Mouse (Mus musculus): Measurements from ENCODE around the gene Kcnj5. TPM values are rescaled to one million over a fixed set of nuclear protein-coding genes. Genes with fewer than 3 reads are reported as not detected.

Gene Kcnj5
- not detected for total RNA-seq (2021)
- long read RNA-seq, experiment 1, result 0 reads
- long read RNA-seq, experiment 2, result 0 reads

DNA sequence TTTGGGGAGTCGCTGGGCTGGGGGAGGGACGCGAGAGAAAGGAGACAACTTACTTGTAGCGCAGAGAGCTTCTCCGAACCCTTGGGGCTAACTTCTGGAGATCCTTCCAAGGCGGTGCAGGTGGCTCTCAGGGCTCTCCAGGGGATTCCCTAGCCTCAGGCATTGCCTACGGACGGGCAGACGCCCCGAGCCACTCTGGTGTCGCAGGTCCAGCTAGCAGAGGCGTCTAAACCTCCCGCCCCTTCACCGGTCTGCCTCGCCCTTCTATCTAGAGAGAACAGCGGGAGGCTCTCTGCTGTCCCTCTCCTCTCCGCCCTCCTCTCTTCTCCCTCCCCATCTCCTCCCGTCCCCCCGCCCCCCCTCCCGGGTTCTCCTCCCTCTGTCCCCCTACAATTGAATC is at the start of gene Kcnj5:
Kcnj5 (minus strand) TSS at position 300 of the 400 bp plus-strand sequence.
- DNase-seq (ENCODE audit: low spot score in 2 of 2), result no peak

GRCm38 (mm10) chr9:32392716-32393115 is 48.6 kb upstream of the Kcnj5 start:
- DNase-seq (ENCODE audit: low spot score in 2 of 2), result no peak

- DNase-seq (ENCODE audit: low spot score in 2 of 2), result no peak
These were observed 47.6 kb upstream of the Kcnj5 start for GRCm38 (mm10) chr9:32391701-32392100.

DNA sequence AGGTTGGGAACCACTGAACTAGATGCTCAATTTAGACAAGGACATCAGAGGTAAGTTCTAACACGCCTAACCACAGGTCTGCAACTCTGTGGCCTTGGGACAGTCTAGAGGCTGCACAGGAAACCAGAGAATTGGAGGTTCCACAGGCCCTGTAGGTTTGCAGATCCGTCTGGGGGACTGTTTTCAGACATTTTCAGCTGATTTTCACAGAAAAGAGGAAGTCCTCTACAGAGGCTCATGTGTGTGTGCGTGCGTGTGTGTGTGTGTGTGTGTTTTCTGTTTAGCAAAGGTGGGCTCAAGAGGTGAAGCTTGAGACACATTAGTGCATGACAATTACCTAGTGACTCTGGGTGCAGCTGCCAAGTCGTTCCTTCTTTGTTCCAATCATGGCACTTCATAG is 46.9 kb upstream of the Kcnj5 start:
- DNase-seq (ENCODE audit: low spot score in 2 of 2), result no peak

DNA sequence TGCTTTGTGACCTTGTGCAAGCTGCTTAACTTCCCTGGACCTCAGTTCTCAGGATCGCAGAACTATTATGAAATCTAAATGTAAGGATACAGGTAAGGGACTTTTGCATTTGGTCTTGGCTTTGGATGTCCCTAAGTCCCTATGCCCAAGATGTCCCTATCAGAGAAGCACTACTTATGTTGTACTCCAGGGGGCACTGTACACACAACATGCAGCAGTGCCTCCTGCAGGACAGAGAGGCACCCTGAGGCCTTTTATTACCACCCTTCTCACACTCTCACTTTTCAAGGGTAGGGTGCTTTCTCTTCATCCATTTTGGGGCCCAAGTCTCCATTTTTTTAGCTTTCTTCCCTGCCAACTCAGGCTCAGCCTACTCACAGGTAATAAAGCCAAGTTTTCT is 44.0 kb upstream of the Kcnj5 start:
- no peak for DNase-seq (ENCODE audit: low spot score in 2 of 2)

DNA sequence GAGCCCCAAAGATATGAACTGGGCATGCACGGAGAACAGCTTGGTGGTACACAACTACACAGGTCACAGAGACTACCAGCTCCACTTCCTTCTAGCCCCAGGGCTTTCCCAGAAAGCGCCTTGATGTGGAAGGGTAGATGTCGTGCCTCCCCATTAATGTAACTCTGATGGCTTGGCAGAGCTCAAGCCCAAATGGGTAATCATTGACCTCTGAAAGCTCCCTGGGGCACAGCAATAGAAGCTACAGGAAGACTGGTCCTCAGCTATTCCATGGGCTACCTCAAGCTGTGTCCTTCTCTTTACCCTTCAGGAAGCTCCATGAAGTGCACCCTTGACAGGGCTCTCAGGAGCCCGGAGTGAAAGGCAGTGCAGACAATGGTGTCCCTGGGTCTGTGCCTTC is 40.8 kb upstream of the Kcnj5 start:
- DNase-seq (ENCODE audit: low spot score in 2 of 2), result no peak

DNA sequence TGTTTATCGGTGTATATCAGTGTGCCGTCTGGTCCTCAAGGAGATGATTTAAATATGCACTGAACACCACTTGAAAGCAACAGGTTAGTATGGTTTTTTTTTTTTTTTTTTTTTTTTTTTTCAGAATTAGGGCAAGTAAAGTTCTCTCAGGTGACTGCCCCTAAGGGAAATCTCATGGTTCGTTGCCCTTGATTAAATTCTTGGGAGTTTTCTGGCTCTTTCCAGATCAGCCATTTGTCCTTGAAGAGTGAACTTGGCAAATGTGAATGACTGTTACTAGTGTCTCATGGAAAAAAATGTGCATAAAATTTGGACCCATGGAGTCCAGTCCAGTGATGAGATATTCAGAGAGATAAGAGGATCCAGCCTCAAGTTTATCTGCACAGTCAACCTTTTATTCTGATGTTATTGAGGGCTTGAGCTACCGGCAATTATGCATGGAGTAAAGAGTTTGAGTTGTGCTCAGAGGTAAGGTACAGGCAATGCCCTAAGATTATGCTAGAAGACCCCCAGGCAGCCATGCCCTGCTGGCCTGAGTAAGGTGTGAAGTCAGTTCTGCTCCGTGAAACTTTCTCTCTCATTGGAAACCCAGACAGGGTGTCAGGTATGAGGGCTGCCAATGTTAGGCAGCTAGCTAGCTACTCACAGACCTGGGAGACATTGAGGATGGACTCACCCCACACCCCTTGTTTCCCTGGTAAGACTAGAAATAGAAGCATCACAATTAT is 32.9 kb upstream of the Kcnj5 start:
- no peak for DNase-seq (ENCODE audit: low spot score in 2 of 2)

DNA sequence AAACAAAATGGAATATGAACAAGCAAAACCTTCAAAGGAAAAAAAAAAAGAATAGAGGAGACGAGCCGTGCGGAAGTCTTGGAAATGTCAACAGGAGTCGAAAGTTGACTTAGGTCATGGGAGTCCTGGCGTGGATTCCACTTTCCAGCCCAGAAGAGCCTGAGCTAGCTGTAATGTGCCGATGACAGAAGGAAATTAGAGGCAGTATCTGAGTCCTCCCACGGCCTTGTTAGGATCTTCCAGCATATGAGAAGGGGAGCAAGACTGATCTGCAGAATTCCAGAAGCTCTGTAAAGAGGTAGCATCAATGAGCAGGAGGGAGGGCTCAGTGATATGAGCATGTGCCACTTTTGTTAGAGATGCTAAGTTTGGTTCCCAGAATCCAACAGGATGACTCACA is 31.9 kb upstream of the Kcnj5 start:
- DNase-seq (ENCODE audit: low spot score in 2 of 2), result no peak

DNA sequence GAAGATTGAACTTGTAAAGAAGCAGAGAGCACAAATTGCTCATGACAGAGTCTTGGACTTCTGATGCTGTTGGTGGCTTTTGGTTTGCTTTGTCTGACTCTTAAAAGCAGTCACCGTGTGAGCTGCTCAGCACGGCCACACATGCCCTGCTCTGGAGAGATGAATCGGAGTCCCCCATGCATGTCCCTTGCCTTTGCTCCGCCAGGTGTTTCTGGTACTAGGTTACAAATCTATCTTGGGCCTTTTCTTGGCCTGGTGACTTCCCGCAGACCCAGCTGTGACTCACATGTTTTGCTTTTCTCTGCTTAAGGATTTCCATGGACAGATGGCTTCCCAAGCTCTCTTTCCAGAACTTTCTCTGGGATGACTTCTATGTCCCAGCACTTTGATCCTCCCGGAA is 29.5 kb upstream of the Kcnj5 start:
- no peak for DNase-seq (ENCODE audit: low spot score in 2 of 2)

GRCm38 (mm10) chr9:32372202-32372601 is 28.1 kb upstream of the Kcnj5 start, which contains the start of gene Kcnj1:
Gene Kcnj1 (plus strand): TSS chr9:32372493.
- DNase-seq (ENCODE audit: low spot score in 2 of 2), result no peak

- DNase-seq (ENCODE audit: low spot score in 2 of 2), result no peak
These were observed 25.2 kb upstream of the Kcnj5 start for GRCm38 (mm10) chr9:32369388-32369787.

DNA sequence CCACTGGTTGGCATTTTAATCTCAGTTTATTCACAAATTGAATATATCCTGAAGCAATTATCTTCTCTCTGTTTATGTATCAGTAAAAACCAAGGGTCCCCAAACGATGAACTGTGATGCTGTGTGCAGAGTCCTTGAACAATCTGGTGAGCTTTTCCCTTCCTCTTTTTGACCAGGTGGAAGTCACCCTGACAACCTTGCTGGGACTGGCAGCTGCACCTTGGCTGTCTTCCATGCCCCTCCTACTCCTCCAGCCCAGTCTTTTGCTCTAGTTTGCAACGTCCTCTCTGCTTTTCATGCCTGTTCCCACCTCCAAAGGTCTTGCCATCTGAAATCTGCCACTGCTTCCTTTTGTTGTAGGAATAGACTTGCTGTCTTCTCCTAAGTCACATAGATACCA is 24.7 kb upstream of the Kcnj5 start:
- DNase-seq (ENCODE audit: low spot score in 2 of 2), result no peak

GRCm38 (mm10) chr9:32360770-32361169 is 16.6 kb upstream of the Kcnj5 start:
- DNase-seq (ENCODE audit: low spot score in 2 of 2), result no peak

- DNase-seq (ENCODE audit: low spot score in 2 of 2), result peak; percentile 54 to 71
These were observed 6.2 kb upstream of the Kcnj5 start for GRCm38 (mm10) chr9:32350332-32350731.

DNA sequence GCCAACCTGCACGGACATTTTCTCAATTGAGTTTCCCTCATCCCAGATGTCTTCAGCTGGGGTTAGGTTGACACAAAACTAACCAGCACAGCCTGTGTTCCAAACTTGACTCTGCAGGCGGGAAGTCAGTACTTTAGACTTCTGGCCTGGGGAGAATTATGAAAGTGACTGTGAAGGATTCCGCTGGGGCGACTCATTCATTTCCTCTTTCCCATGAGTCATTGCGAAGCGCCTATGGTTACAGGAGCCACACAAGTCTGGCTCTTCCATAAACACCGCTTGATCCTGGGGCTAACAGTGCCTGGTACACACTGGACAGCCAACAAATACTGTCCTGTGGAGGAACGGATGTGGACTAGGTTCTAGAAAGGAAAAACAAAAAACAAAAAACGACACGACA is 5.2 kb upstream of the Kcnj5 start:
- no peak for DNase-seq (ENCODE audit: low spot score in 2 of 2)

DNA sequence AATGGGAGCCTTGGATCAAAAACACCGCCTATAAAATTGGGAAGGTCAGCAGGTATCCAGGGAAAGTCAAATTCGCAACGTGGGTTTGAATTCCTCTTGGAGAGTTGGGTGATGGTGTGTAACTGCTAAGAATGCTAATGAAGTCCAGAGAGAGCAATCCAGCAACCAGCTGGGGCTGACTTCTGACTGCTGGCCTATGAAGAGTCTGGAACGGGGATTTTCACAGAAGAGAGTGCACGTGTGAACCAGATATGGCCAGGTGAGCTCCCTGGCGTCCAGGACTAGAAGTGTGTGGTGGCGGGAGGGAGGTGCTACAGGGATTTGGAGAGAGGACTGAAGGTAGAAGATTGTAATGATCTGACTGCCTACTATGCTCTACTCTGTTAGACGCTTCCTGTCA is 3.9 kb upstream of the Kcnj5 start:
- DNase-seq (ENCODE audit: low spot score in 2 of 2), result no peak

DNA sequence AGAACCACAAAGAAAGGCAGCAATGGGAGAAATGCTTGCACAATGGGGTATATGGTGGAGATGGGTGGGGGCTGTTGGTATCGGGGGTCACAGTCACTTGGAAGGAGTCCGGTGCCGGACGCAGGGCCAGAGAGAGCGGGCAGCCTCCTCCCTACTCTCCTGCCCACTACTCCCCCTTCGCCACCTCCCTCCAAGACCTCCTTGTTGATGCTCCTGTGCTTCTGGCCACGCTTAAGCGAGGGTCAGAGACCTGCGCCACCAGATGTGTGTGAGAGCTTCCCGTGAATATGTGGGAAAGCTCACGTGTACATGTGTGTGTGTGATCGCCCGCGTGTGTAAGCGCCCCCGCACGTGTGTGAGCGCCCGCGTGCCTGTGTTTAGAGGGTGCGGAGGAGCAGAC is 339 bp upstream of the Kcnj5 start:
- DNase-seq (ENCODE audit: low spot score in 2 of 2), result no peak

- no peak for DNase-seq (ENCODE audit: low spot score in 2 of 2)
These were observed 1.2 kb downstream of the Kcnj5 start for GRCm38 (mm10) chr9:32342929-32343328.

DNA sequence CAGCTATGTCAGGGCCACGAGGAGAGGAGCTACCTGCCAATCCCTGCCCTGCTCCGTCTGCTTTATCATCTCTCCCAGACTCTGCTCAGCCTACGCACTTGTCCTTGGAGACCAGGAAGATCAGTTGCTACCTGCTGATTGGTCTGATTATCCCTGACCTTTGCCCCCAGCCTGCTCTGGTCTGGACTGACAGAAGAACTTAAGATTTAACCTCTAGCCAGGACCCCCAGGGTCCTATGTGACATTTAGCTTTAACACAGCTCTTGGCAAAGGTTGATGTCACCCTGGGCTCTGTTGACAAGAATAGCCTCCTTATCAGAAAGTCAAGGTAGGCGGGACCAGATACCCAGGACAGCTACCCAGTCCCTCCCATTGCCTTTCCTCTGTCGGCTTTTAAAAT is 3.3 kb downstream of the Kcnj5 start:
- DNase-seq (ENCODE audit: low spot score in 2 of 2), result no peak

DNA sequence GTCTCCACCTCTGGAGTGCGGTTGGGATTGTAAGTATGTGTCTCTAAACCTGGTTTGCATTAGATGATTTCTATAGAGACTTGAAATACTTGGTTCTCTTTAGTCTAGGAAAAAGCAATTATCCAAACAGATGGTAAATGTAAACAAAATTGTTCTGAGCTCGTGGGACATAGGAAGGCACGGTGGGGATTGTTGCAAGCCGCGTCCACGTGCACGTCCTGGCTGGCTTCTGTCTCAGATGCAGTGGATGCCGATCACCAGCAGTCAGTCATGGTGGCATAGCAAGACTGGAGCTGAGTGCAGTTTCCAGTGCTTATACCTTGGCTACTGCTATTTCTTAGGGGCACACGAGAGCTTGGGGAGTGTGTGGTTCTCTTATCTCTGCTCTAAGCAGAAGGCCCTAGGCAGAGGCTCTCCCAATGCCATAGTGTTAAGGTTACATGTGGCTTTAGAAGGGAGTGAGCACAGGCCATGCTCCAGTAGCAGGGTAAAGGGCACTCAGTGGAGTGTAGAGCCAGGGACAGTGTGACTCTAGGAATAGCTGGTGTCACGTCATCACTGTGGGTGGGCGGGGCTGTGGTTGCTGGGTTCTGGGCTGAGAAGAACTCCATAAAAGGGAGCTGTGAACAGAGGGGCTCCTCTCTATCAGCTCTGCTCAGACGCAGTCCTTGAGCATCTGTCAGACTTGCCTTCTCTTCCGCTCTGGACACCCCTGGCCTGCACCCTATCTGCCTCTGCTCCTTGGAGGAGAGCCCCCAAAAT is 8.6 kb downstream of the Kcnj5 start:
- DNase-seq (ENCODE audit: low spot score in 2 of 2), result no peak

GRCm38 (mm10) chr9:32331162-32331561 is 13.0 kb downstream of the Kcnj5 start:
- no peak for DNase-seq (ENCODE audit: low spot score in 2 of 2)

DNA sequence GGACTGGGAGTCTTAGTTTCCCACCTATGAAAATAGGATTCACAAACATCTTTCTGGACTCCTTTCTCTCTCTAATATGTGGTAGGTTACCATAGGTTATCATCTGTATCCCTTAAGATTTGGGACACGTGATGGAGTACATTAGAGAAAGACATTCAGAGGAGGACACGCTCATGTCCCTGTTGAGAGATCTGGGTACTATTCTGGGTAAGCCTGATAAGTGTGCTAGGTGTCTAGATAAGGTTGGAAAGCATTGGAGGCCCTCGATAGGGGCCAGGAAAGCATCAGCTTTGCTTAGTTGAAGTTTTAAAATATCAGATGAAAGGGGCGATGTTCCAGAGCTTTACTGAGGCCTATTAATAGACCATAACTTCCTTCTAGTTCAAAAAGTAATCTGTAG is 15.4 kb downstream of the Kcnj5 start:
- no peak for DNase-seq (ENCODE audit: low spot score in 2 of 2)

DNA sequence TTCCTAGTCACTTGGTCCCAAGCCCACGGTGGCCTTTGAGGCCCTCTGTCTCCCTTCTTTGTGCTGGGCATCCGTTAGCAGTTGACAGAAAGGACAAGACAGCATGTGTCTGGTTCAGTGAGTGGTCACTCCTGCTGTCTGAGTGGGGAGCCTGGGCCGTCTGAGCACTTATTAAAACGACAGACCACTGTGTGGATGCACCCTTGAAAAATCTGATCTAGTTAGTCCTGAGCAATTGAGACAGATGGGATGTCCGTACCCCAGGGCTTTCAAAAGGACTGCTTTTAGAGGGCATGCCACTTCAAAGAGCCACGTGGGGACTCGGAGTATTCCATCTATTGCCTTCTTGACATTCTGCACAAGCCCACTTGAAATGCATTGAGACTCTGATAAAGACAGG is 20.5 kb downstream of the Kcnj5 start:
- no peak for DNase-seq (ENCODE audit: low spot score in 2 of 2)

All from gastrocnemius, postnatal 4 days (tissue).